Mouse (Mus musculus) lung, postnatal 0 days (tissue): ENCODE data around the gene Nfkbib. TPM values are rescaled to one million over a fixed set of nuclear protein-coding genes. Genes with fewer than 3 reads are reported as not detected.

ENCODE experiments used
- ATAC-seq: fragments of 200-750 bp; cut with Nextera tagmentation; 2 replicates; pipeline ENCODE4 v1.8.0; 2017; ENCODE audit warnings: moderate library complexity
- DNase-seq: peaks from one replicate; pipeline ENCODE4 v3.0.0-alpha.2; 2016; ENCODE audit warnings: low spot score
- H3K27ac ChIP-seq: fragments of 300-500 bp; sonication (generic); 2 replicates; pipeline ENCODE4 v1.5.1; 2014; ENCODE audit warnings: antibody characterized with exemption, mild to moderate bottlenecking, low read length, mixed read lengths
- H3K27me3 ChIP-seq: fragments of 300-500 bp; sonication (generic); replicated peaks from 2 replicates; pipeline ENCODE4 v1.6.1; 2014; ENCODE audit warnings: low read length, mixed read lengths; ENCODE audit not compliant: insufficient read depth
- H3K36me3 ChIP-seq: fragments of 300-500 bp; sonication (generic); 2 replicates; pipeline ENCODE4 v1.6.1; 2014; ENCODE audit warnings: low read length, mixed read lengths; ENCODE audit not compliant: insufficient read depth
- H3K4me1 ChIP-seq: fragments of 300-500 bp; sonication (generic); 2 replicates; pipeline ENCODE4 v1.6.1; 2014; ENCODE audit warnings: antibody characterized with exemption, low read depth, low read length, mixed read lengths; ENCODE audit not compliant: insufficient read depth
- H3K4me2 ChIP-seq: fragments of 300-500 bp; sonication (generic); replicated peaks from 2 replicates; pipeline ENCODE4 v1.6.1; 2014; ENCODE audit warnings: low read depth, mild to moderate bottlenecking, low read length, moderate library complexity, mixed read lengths
- H3K4me3 ChIP-seq: fragments of 300-500 bp; sonication (generic); 2 replicates; pipeline ENCODE4 v1.5.1; 2014; ENCODE audit warnings: low read depth, low read length
- H3K9ac ChIP-seq: fragments of 300-500 bp; sonication (generic); replicated peaks from 2 replicates; pipeline ENCODE4 v1.6.1; 2014; ENCODE audit warnings: low read depth, mild to moderate bottlenecking
- H3K9me3 ChIP-seq: fragments of 300-500 bp; sonication (generic); 2 replicates; pipeline ENCODE4 v1.6.1; 2016; ENCODE audit warnings: low read length, mixed read lengths
- CTCF ChIP-seq: IDR thresholded peaks from 2 replicates; pipeline ENCODE4 v1.5.1; 2016; ENCODE audit warnings: antibody characterized with exemption, mild to moderate bottlenecking
- EP300 ChIP-seq: IDR thresholded peaks from 2 replicates; pipeline ENCODE4 v1.6.1; 2016; ENCODE audit warnings: antibody characterized with exemption, mild to moderate bottlenecking, control low read depth
- WGBS: fragments of 180-500 bp; shearing (Covaris S2); extraction: QIAGEN DNeasy Blood & Tissue Kit; methylation state at CpG from one replicate; pipeline ENCODE4 v1.1.7; 2014; 5-methylcytosine and 5-hydroxymethylcytosine counted together
- polyA plus RNA-seq: library from polyadenylated mRNA; unstranded; fragments of >200 nt; fragmentation: Nextera tagmentation; extraction: Ambion mirVana; gene quantifications from 2 replicates; pipeline ENCODE4 v1.2.1, GENCODE M21; 2015

Nfkbib gene
- polyA plus RNA-seq, 1 experiment from 2014 or later = 42.3 TPM

DNA sequence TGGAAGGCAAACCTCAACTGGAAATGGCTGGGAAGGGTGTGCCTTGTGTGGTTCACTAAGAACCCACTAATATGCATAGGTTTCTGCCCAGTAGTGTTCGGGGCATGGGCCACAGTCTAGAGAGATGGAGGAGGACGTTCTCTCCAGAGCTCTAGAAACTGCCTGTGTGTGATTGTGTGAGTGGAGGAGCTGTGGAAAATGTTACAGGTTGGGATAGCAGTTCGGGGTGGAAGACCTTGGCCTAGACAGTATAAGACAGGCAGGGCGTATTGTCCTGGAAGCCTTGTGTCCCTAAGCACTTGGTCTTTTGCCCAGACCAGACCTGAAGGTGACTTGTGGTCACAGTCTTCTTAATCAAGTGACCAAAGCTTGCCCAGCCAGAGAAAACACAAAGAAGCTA, 45.1 kb upstream of the Nfkbib start:
- 28% methylated on average over 4 of the region's 4 CpGs for WGBS
- no peak for ATAC-seq

DNA sequence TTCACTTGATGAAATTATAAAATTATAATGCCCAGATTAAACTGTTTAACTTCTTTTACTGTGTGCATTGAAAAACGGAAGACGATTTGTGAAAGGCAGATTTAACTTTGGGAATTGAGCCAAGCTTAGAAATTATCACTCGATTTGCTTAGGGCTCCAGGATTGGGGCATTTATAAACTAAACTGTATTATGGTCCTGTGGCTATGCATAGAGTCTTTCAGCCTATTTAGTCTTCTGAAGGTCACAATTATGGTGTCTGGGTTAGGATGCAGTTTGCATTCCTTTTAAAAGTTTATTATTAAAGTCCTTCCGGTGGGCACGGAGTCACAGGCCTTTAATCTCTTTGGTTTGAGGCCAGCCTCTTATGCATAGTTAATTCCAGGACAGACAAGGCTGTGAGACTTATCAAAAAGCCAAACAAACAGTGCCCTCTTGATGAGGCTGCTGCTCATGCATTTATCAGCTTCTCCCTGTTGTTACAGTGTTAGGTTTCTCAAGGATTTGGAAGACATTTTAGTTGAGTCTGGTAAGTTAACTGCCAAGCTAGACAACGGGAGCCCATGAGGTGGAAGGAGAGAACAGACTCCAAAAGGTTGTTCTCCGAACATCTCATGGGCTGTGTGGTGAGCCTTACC, 44.4 kb upstream of the Nfkbib start:
- DNase-seq (peak; percentile 27), ATAC-seq (no peak)
- H3K9ac ChIP-seq = peak overlapping the region; percentile 5
- peaks cover 20% of the 10 kb centered on the region; the same call in 1 of the 2 replicates for H3K4me1 ChIP-seq
- peak; percentile 20; the same call in 1 of the 2 replicates for TF ChIP-seq CTCF
- TF ChIP-seq EP300 = 0 out of 2 replicates have a peak, but pooled peaks have one; percentile 3
- peak overlapping the region; percentile 75 for H3K4me3 ChIP-seq
- peak overlapping the region; percentile 76 for H3K4me2 ChIP-seq
- H3K36me3 ChIP-seq = peaks cover 34% of the 10 kb centered on the region
- no peaks in the 10 kb centered on the region for H3K27me3 ChIP-seq
- no peaks in the 10 kb centered on the region for H3K9me3 ChIP-seq
- 2% methylated on average over 7 of the region's 7 CpGs for WGBS
- H3K27ac ChIP-seq = peak overlapping the region; percentile 95

More for the DNA sequence above, 45.1 kb upstream of the Nfkbib start:
- Histone ChIP-seq H3K36me3 (peaks cover 41% of the 10 kb centered on the region), H3K27ac (peak overlapping the region; percentile 95), H3K9ac (peak overlapping the region; percentile 5; the same call in 1 of the 2 replicates), H3K4me2 (peak overlapping the region; percentile 76), H3K4me3 (peak overlapping the region; percentile 75), H3K9me3 (no peaks in the 10 kb centered on the region), H3K27me3 (no peaks in the 10 kb centered on the region), H3K4me1 (peaks cover 20% of the 10 kb centered on the region; the same call in 1 of the 2 replicates)
- DNase-seq = no peak
- TF ChIP-seq EP300 (no peak), CTCF (no peak)

DNA sequence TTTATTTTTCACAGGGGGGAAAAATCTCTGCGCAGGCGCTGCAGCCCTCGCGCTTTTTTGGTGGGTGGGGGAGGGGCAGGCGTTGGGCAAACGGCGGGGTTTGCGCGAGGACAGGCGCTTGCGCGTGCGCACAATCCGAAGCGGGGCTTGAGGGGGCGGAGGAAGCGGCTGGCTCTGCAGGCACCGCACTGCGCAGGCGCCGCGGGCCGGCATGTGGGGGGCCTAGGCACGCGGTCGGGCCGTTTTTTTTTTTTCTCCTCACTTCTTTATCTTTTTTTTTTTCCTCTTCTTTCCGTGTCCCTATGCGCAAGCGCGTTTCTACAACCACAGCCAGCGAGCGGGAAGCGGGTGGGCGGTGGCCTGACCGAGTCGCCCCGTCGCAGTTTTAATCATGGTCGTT, 43.9 kb upstream of the Nfkbib start:
- Histone ChIP-seq H3K27ac (peak overlapping the region; percentile 95), H3K9ac (peak overlapping the region; percentile 77), H3K9me3 (no peaks in the 10 kb centered on the region), H3K4me2 (peak overlapping the region; percentile 76), H3K27me3 (no peaks in the 10 kb centered on the region), H3K4me3 (peak overlapping the region; percentile 75), H3K4me1 (peaks cover 20% of the 10 kb centered on the region; the same call in 1 of the 2 replicates), H3K36me3 (peaks cover 29% of the 10 kb centered on the region)
- WGBS = under 1% methylated on average over 39 of the region's 40 CpGs
- DNase-seq = peak; percentile 97
- peak; percentile 43 for ATAC-seq
- TF ChIP-seq CTCF = no peak
- TF ChIP-seq EP300 = 0 out of 2 replicates have a peak, but pooled peaks have one; percentile 17

DNA sequence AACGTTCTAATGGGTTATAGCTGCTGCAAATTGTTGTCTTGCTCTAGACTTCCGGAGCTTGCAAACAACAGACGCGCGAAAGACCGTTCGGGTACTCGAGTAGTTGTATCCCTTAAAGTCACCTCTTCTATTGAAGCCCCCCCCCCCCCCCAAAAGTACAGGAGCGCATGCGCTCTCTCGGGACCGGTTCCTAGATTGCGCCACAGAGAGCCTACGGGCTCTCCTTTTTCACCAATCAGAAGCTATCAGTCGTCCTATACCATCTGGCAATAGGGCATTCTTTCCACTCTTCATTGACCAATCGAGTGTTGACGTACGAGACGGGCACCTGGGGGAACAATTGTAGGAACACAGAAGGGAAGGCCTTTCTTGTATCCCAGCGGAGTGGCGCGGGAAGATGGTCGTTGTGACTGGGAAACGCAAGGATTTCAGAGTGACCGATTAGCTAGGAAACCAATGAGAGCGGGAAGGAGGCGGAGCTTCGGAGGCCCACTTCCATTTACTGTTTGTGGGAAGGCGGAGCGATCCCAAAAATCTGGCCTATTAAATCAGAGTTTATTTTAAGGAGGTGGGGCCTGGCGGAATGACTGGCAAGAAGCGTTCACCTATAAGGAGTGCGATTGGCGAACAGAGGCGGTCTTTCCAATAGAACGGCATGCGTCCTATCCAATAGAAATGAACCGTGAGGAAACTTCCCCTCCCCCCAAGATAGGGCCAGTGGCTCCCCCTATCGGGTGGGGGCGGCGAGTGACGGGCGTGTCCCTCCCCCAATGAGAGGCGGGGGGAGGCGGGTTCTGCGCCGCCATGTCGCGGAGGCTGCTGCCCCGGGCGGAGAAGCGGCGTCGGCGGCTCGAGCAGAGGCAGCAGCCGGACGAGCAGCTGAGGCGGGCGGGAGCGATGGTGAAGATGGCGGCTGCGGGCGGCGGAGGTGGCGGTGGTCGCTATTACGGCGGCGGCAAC, 43.1 kb upstream of the Nfkbib start:
- under 1% methylated on average over 65 of the region's 70 CpGs for WGBS
- DNase-seq = peak; percentile 100
- ATAC-seq = peak; percentile 88
- Histone ChIP-seq H3K27me3 (no peaks in the 10 kb centered on the region), H3K27ac (peak overlapping the region; percentile 100), H3K9me3 (no peaks in the 10 kb centered on the region), H3K4me2 (peak overlapping the region; percentile 98), H3K36me3 (peaks cover 20% of the 10 kb centered on the region), H3K4me1 (peaks cover 20% of the 10 kb centered on the region; the same call in 1 of the 2 replicates), H3K4me3 (peak overlapping the region; percentile 75), H3K9ac (peak overlapping the region; percentile 83)
- TF ChIP-seq EP300 (peak; percentile 61), CTCF (peak; percentile 65)

DNA sequence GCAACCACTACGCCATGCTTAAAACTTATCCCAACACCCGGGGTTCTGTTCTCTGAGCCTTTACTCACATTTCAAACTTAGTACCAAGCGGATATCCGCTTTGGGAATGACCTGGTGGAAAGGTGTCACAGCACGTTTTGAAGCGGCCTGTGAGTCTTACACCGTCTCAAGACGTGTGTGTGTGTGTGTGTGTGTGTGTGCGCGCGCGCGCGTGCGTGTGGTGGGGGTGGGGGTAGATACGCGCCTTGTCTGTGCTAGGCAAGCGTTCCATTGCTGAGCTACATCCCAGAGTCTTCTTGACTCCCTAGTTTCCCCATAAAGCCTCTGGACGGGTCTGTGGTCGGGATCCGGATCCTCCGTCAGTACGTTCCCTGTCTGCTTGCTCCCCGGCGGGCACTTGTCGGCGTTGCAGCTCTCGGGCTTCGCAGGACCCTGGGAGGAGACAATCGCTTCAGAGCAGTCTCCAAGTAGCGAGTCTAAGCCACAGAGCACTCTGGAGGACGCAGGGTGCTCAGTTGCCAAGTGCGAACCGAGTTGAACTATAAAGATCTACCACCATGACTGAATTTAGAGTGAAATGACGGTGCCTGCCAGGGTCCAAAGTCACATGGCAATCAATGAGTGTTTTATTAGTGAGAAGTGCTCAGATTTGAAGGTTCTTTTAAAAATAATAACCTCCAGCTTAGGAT, 42.2 kb upstream of the Nfkbib start:
- peak overlapping the region; percentile 100 for H3K27ac ChIP-seq
- H3K36me3 ChIP-seq = peaks cover 13% of the 10 kb centered on the region; the same call in 1 of the 2 replicates
- H3K9ac ChIP-seq = peak overlapping the region; percentile 83
- TF ChIP-seq CTCF (peak; percentile 7), EP300 (no peak; the same call in 1 of the 2 replicates)
- peak overlapping the region; percentile 98 for H3K4me2 ChIP-seq
- no peaks in the 10 kb centered on the region for H3K27me3 ChIP-seq
- no peaks in the 10 kb centered on the region for H3K9me3 ChIP-seq
- peaks cover 20% of the 10 kb centered on the region; the same call in 1 of the 2 replicates for H3K4me1 ChIP-seq
- H3K4me3 ChIP-seq = peak overlapping the region; percentile 75
- DNase-seq (peak; percentile 59), ATAC-seq (peak; percentile 3)
- under 1% methylated on average over 35 of the region's 35 CpGs for WGBS
